Mouse (Mus musculus): ENCODE measurements around the gene Asb16.

Asb16 gene

GRCm38 (mm10) chr11:102285095-102285834, 16.7 kb downstream of the Asb16 start:
- Histone ChIP-seq H3K9me3 (ENCODE audit: low read length) (no peaks in the 10 kb centered on the region), H3K4me3 (replicated peaks; ENCODE audit: low read length) (peak overlapping the region; percentile 94), H3K36me3 (ENCODE audit: insufficient read depth, low read length) (peaks cover 43% of the 10 kb centered on the region), H3K27me3 (ENCODE audit: insufficient read depth, low read length) (no peaks in the 10 kb centered on the region), H3K4me1 (replicated peaks; ENCODE audit: low read depth, low read length) (peaks cover 69% of the 10 kb centered on the region)
- TF ChIP-seq CTCF (conservative IDR thresholded peaks at IDR 0.05; ENCODE audit: low read length) (no peak), NANOG (IDR thresholded peaks at IDR 0.05; ENCODE audit: borderline replicate concordance, low read length) (no peak), POU5F1 (IDR thresholded peaks at IDR 0.05; ENCODE audit: borderline replicate concordance, low read length) (no peak)

GRCm38 (mm10) chr11:102287485-102287884, 18.9 kb downstream of the Asb16 start:
- Histone ChIP-seq H3K4me1 (replicated peaks; ENCODE audit: low read depth, low read length) (peaks cover 79% of the 10 kb centered on the region), H3K36me3 (ENCODE audit: insufficient read depth, low read length) (peaks cover 65% of the 10 kb centered on the region), H3K4me3 (replicated peaks; ENCODE audit: low read length) (no peak overlapping the region), H3K9me3 (ENCODE audit: low read length) (no peaks in the 10 kb centered on the region), H3K27me3 (ENCODE audit: insufficient read depth, low read length) (no peaks in the 10 kb centered on the region)
- TF ChIP-seq CTCF (conservative IDR thresholded peaks at IDR 0.05; ENCODE audit: low read length) (no peak), NANOG (IDR thresholded peaks at IDR 0.05; ENCODE audit: borderline replicate concordance, low read length) (no peak), POU5F1 (IDR thresholded peaks at IDR 0.05; ENCODE audit: borderline replicate concordance, low read length) (no peak)

GRCm38 (mm10) chr11:102288027-102288804, 19.7 kb downstream of the Asb16 start:
- no peak overlapping the region for H3K4me3 ChIP-seq (replicated peaks; ENCODE audit: low read length)
- H3K4me1 ChIP-seq (replicated peaks; ENCODE audit: low read depth, low read length): peaks cover 86% of the 10 kb centered on the region
- TF ChIP-seq CTCF (conservative IDR thresholded peaks at IDR 0.05; ENCODE audit: low read length): no peak
- no peak for TF ChIP-seq NANOG (IDR thresholded peaks at IDR 0.05; ENCODE audit: borderline replicate concordance, low read length)
- no peak for TF ChIP-seq POU5F1 (IDR thresholded peaks at IDR 0.05; ENCODE audit: borderline replicate concordance, low read length)
- H3K27me3 ChIP-seq (ENCODE audit: insufficient read depth, low read length): no peaks in the 10 kb centered on the region
- H3K36me3 ChIP-seq (ENCODE audit: insufficient read depth, low read length): peaks cover 73% of the 10 kb centered on the region
- H3K9me3 ChIP-seq (ENCODE audit: low read length): no peaks in the 10 kb centered on the region

- H3K9me3 ChIP-seq (ENCODE audit: low read length): no peaks in the 10 kb centered on the region
- H3K27me3 ChIP-seq (ENCODE audit: insufficient read depth, low read length): no peaks in the 10 kb centered on the region
- H3K4me3 ChIP-seq (replicated peaks; ENCODE audit: low read length): no peak overlapping the region
- no peak for TF ChIP-seq NANOG (IDR thresholded peaks at IDR 0.05; ENCODE audit: borderline replicate concordance, low read length)
- no peak for TF ChIP-seq CTCF (conservative IDR thresholded peaks at IDR 0.05; ENCODE audit: low read length)
- TF ChIP-seq POU5F1 (IDR thresholded peaks at IDR 0.05; ENCODE audit: borderline replicate concordance, low read length): no peak
- peaks cover 85% of the 10 kb centered on the region for H3K4me1 ChIP-seq (replicated peaks; ENCODE audit: low read depth, low read length)
- peaks cover 79% of the 10 kb centered on the region for H3K36me3 ChIP-seq (ENCODE audit: insufficient read depth, low read length)
Measured at GRCm38 (mm10) chr11:102288913-102289312, 20.4 kb downstream of the Asb16 start.

GRCm38 (mm10) chr11:102289511-102290100, 21.1 kb downstream of the Asb16 start:
- Histone ChIP-seq H3K27me3 (ENCODE audit: insufficient read depth, low read length) (no peaks in the 10 kb centered on the region), H3K4me3 (replicated peaks; ENCODE audit: low read length) (peak overlapping the region; percentile 10; the same call in 1 of the 2 replicates), H3K9me3 (ENCODE audit: low read length) (no peaks in the 10 kb centered on the region), H3K4me1 (replicated peaks; ENCODE audit: low read depth, low read length) (peaks cover 88% of the 10 kb centered on the region), H3K36me3 (ENCODE audit: insufficient read depth, low read length) (peaks cover 86% of the 10 kb centered on the region)
- no peak for TF ChIP-seq POU5F1 (IDR thresholded peaks at IDR 0.05; ENCODE audit: borderline replicate concordance, low read length)
- no peak for TF ChIP-seq CTCF (conservative IDR thresholded peaks at IDR 0.05; ENCODE audit: low read length)
- no peak for TF ChIP-seq NANOG (IDR thresholded peaks at IDR 0.05; ENCODE audit: borderline replicate concordance, low read length)

GRCm38 (mm10) chr11:102290141-102290540, 21.6 kb downstream of the Asb16 start:
- Histone ChIP-seq H3K27me3 (ENCODE audit: insufficient read depth, low read length) (no peaks in the 10 kb centered on the region), H3K36me3 (ENCODE audit: insufficient read depth, low read length) (peaks cover 91% of the 10 kb centered on the region), H3K9me3 (ENCODE audit: low read length) (no peaks in the 10 kb centered on the region), H3K4me1 (replicated peaks; ENCODE audit: low read depth, low read length) (peaks cover 93% of the 10 kb centered on the region), H3K4me3 (replicated peaks; ENCODE audit: low read length) (0 out of 2 replicates have a peak overlapping the region, but pooled peaks have one; percentile 10)
- TF ChIP-seq POU5F1 (IDR thresholded peaks at IDR 0.05; ENCODE audit: borderline replicate concordance, low read length) (no peak), CTCF (conservative IDR thresholded peaks at IDR 0.05; ENCODE audit: low read length) (no peak), NANOG (IDR thresholded peaks at IDR 0.05; ENCODE audit: borderline replicate concordance, low read length) (no peak)

GRCm38 (mm10) chr11:102291051-102291535, 22.6 kb downstream of the Asb16 start:
- H3K4me3 ChIP-seq (replicated peaks; ENCODE audit: low read length): no peak overlapping the region
- no peaks in the 10 kb centered on the region for H3K27me3 ChIP-seq (ENCODE audit: insufficient read depth, low read length)
- H3K9me3 ChIP-seq (ENCODE audit: low read length): no peaks in the 10 kb centered on the region
- peaks cover 89% of the 10 kb centered on the region for H3K4me1 ChIP-seq (replicated peaks; ENCODE audit: low read depth, low read length)
- TF ChIP-seq POU5F1 (IDR thresholded peaks at IDR 0.05; ENCODE audit: borderline replicate concordance, low read length): no peak
- no peak for TF ChIP-seq CTCF (conservative IDR thresholded peaks at IDR 0.05; ENCODE audit: low read length)
- TF ChIP-seq NANOG (IDR thresholded peaks at IDR 0.05; ENCODE audit: borderline replicate concordance, low read length): no peak
- H3K36me3 ChIP-seq (ENCODE audit: insufficient read depth, low read length): peaks cover 93% of the 10 kb centered on the region

GRCm38 (mm10) chr11:102293971-102294370, 25.4 kb downstream of the Asb16 start:
- Histone ChIP-seq H3K9me3 (ENCODE audit: low read length) (no peaks in the 10 kb centered on the region), H3K36me3 (ENCODE audit: insufficient read depth, low read length) (peaks cover 64% of the 10 kb centered on the region), H3K4me1 (replicated peaks; ENCODE audit: low read depth, low read length) (peaks cover 80% of the 10 kb centered on the region), H3K4me3 (replicated peaks; ENCODE audit: low read length) (peak overlapping the region; percentile 92; the same call in 1 of the 2 replicates), H3K27me3 (ENCODE audit: insufficient read depth, low read length) (no peaks in the 10 kb centered on the region)
- TF ChIP-seq POU5F1 (IDR thresholded peaks at IDR 0.05; ENCODE audit: borderline replicate concordance, low read length) (no peak), NANOG (IDR thresholded peaks at IDR 0.05; ENCODE audit: borderline replicate concordance, low read length) (no peak), CTCF (conservative IDR thresholded peaks at IDR 0.05; ENCODE audit: low read length) (no peak)

Data from E14TG2a.4 (cell line).